9 mouse cellular contexts compared by ENCODE assay signal in genomic region chr14:60739616-60740015, GRCm38 (mm10). TPM values are rescaled to one million over a fixed set of nuclear protein-coding genes. Genes with fewer than 3 reads are reported as not detected.
DNase-seq lines count a peak whose midpoint lies in the region; ATAC-seq and TF ChIP-seq lines count a peak whose summit lies in the region.
"Had no signal": no experiment of that assay in that cellular context is flagged by ENCODE, and none has a peak within 500 bp of the region (broad histone marks: within the 10 kb centered on the region; RNA-seq: fewer than 3 reads in every experiment).

No protein-coding gene starts in this region.

- H3K9me3 ChIP-seq in lung, embryonic 14.5 days (ENCODE audit: low read depth, low read length) = no peaks in the 10 kb centered on the region
- H3K9me3 ChIP-seq in lung, postnatal 0 days (ENCODE audit: low read length) = no peaks in the 10 kb centered on the region
- H3K9me3 ChIP-seq in forebrain, embryonic 15.5 days = no peaks in the 10 kb centered on the region
- H3K9me3 ChIP-seq: liver, embryonic 15.5 days had no signal

- ATAC-seq in lung, embryonic 14.5 days (ENCODE audit: insufficient read depth) = no peak
- ATAC-seq in lung, postnatal 0 days = no peak
- ATAC-seq in forebrain, embryonic 15.5 days (replicated peaks) = no peak
- ATAC-seq: activated CD4-positive, CD25-positive, alpha-beta regulatory T cell, adult 4 months had no signal

- H3K27ac ChIP-seq in lung, embryonic 14.5 days (ENCODE audit: low read depth) = peak overlapping the region; percentile 42; the same call in 1 of the 2 replicates
- no peak overlapping the region for H3K27ac ChIP-seq in lung, postnatal 0 days (ENCODE audit: low read length)
- H3K27ac ChIP-seq in forebrain, embryonic 15.5 days (replicated peaks) = peak overlapping the region; percentile 74
- H3K27ac ChIP-seq in olfactory bulb, adult 2 months (ENCODE audit: insufficient read depth, low read depth, low read length) = 0 out of 2 replicates have a peak overlapping the region, but pooled peaks have one; percentile 16

- TF ChIP-seq CTCF in lung, embryonic 14.5 days (IDR thresholded peaks at IDR 0.05; ENCODE audit: low read depth) = no peak
- TF ChIP-seq CTCF in lung, postnatal 0 days (IDR thresholded peaks at IDR 0.05) = no peak
- no peak for TF ChIP-seq CTCF in olfactory bulb, adult 2 months (IDR thresholded peaks at IDR 0.05; ENCODE audit: insufficient read depth, low read depth, low read length)

- WGBS in lung, embryonic 14.5 days = 73% methylated on average over 12 of the region's 12 CpGs
- WGBS in lung, postnatal 0 days = 59% methylated on average over 12 of the region's 12 CpGs
- WGBS in forebrain, embryonic 15.5 days = 57% methylated on average over 12 of the region's 12 CpGs
- 66% methylated on average over 12 of the region's 12 CpGs for WGBS in olfactory bulb, adult 2 months

- no peak overlapping the region for H3K4me2 ChIP-seq in lung, embryonic 14.5 days
- H3K4me2 ChIP-seq in lung, postnatal 0 days (replicated peaks; ENCODE audit: low read depth, low read length) = no peak overlapping the region
- H3K4me2 ChIP-seq in forebrain, embryonic 15.5 days (replicated peaks) = no peak overlapping the region
- H3K4me2 ChIP-seq: liver, embryonic 15.5 days had no signal

- H3K9ac ChIP-seq in lung, embryonic 14.5 days = no peak overlapping the region
- H3K9ac ChIP-seq in lung, postnatal 0 days (replicated peaks; ENCODE audit: low read depth) = no peak overlapping the region
- no peak overlapping the region for H3K9ac ChIP-seq in forebrain, embryonic 15.5 days (replicated peaks)
- H3K9ac ChIP-seq: liver, embryonic 15.5 days had no signal

- H3K4me3 ChIP-seq in lung, embryonic 14.5 days (ENCODE audit: low read depth, low read length) = no peak overlapping the region
- H3K4me3 ChIP-seq in lung, postnatal 0 days (ENCODE audit: low read depth, low read length) = no peak overlapping the region
- no peak overlapping the region for H3K4me3 ChIP-seq in forebrain, embryonic 15.5 days
- no peak overlapping the region for H3K4me3 ChIP-seq in olfactory bulb, adult 2 months (ENCODE audit: insufficient read depth, low read depth, low read length)
- H3K4me3 ChIP-seq: liver, embryonic 15.5 days had no signal

- H3K27me3 ChIP-seq in lung, embryonic 14.5 days (ENCODE audit: insufficient read depth, low read length) = no peaks in the 10 kb centered on the region
- no peaks in the 10 kb centered on the region for H3K27me3 ChIP-seq in lung, postnatal 0 days (replicated peaks; ENCODE audit: insufficient read depth, low read length)
- no peaks in the 10 kb centered on the region for H3K27me3 ChIP-seq in forebrain, embryonic 15.5 days
- H3K27me3 ChIP-seq: liver, embryonic 15.5 days had no signal

- no peak for TF ChIP-seq EP300 in lung, postnatal 0 days (IDR thresholded peaks at IDR 0.05)

- no peak for TF ChIP-seq POLR2A in olfactory bulb, adult 2 months (IDR thresholded peaks at IDR 0.05; ENCODE audit: insufficient read depth, low read depth, low read length)

- peaks cover 21% of the 10 kb centered on the region for H3K4me1 ChIP-seq in lung, embryonic 14.5 days (ENCODE audit: insufficient read depth)
- peaks cover 39% of the 10 kb centered on the region for H3K4me1 ChIP-seq in lung, postnatal 0 days (ENCODE audit: insufficient read depth, low read depth, low read length)
- peaks cover 68% of the 10 kb centered on the region for H3K4me1 ChIP-seq in forebrain, embryonic 15.5 days
- H3K4me1 ChIP-seq in olfactory bulb, adult 2 months (ENCODE audit: control insufficient read depth, insufficient read depth, low read length) = peaks cover 29% of the 10 kb centered on the region

- DNase-seq in lung, embryonic 14.5 days = no peak
- no peak for DNase-seq in lung, postnatal 0 days (ENCODE audit: low spot score)
- peak; percentile 39 for DNase-seq in cerebellum, adult 8-10 months
- no peak for DNase-seq in layer of hippocampus, postnatal 10 days (ENCODE audit: low spot score in 2 of 2)
- DNase-seq in right cerebral cortex, postnatal 36 days (ENCODE audit: low spot score in 2 of 2) = no peak

- H3K36me3 ChIP-seq in lung, embryonic 14.5 days (ENCODE audit: insufficient read depth) = no peaks in the 10 kb centered on the region
- H3K36me3 ChIP-seq in lung, postnatal 0 days (ENCODE audit: insufficient read depth, low read length) = no peaks in the 10 kb centered on the region
- no peaks in the 10 kb centered on the region for H3K36me3 ChIP-seq in forebrain, embryonic 15.5 days

RNA-seq across cellular contexts. Expression of gene C1qtnf9, which starts 28.3 kb away (rescaled TPM):
- 0.12 TPM in 1 of 2 replicates, not detected in the other for polyA plus RNA-seq in lung, embryonic 14.5 days (2014; fragmentation: Nextera tagmentation; extraction: Ambion mirVana)
- polyA plus RNA-seq in lung, postnatal 0 days (2015; fragmentation: Nextera tagmentation; extraction: Ambion mirVana) = 0.45 and 0.77 TPM in 2 replicates
- polyA plus RNA-seq in forebrain, embryonic 15.5 days (2015; fragmentation: Nextera tagmentation; extraction: Ambion mirVana) = 0.13 and 0.17 TPM in 2 replicates
- polyA plus RNA-seq in olfactory bulb, adult 2 months (2012; ENCODE audit: insufficient read depth, insufficient read length, low replicate concordance, missing spikeins) = not detected in 2 replicates
- under 1 TPM in 1 of 2 experiments, not detected in 1; 0.18 TPM for total RNA-seq in layer of hippocampus, postnatal 10 days (2021)
- polyA plus RNA-seq: activated CD4-positive, CD25-positive, alpha-beta regulatory T cell, adult 4 months had no signal

RNA-seq across cellular contexts. Expression of gene Mipep, which starts 44.8 kb away (rescaled TPM):
- polyA plus RNA-seq in lung, embryonic 14.5 days (2014; fragmentation: Nextera tagmentation; extraction: Ambion mirVana) = 26.3 and 26.5 TPM in 2 replicates
- 7.7 and 9.9 TPM in 2 replicates for polyA plus RNA-seq in lung, postnatal 0 days (2015; fragmentation: Nextera tagmentation; extraction: Ambion mirVana)
- polyA plus RNA-seq in forebrain, embryonic 15.5 days (2015; fragmentation: Nextera tagmentation; extraction: Ambion mirVana) = 21.4 and 22.0 TPM in 2 replicates
- not detected in 2 replicates for polyA plus RNA-seq in olfactory bulb, adult 2 months (2012; ENCODE audit: insufficient read depth, insufficient read length, low replicate concordance, missing spikeins)
- total RNA-seq in layer of hippocampus, postnatal 10 days (2021) = 10 to 100 TPM; 25.9 to 26.8 TPM
